Mouse (Mus musculus) midbrain, embryonic 12.5 days (tissue): Measurements from ENCODE around the gene Zc3h12d. TPM values are rescaled to one million over a fixed set of nuclear protein-coding genes. Genes with fewer than 3 reads are reported as not detected.
"Not testable (repeated sequence)": the region's sequence is repeated elsewhere in the genome, so short reads cannot be mapped to it uniquely, and the experiment has no call there.

Experiments
- ATAC-seq: fragments of 200-750 bp; cut with Nextera tagmentation; 2 replicates; pipeline ENCODE4 v1.8.0; 2017; ENCODE audit warnings: low read depth, moderate TSS enrichment, moderate library complexity; ENCODE audit not compliant: low FRiP score
- H3K27ac ChIP-seq: fragments of 300-500 bp; sonication (generic); replicated peaks from 2 replicates; pipeline ENCODE4 v1.5.1; 2016; ENCODE audit warnings: mild to moderate bottlenecking
- H3K27me3 ChIP-seq: fragments of 300-500 bp; sonication (generic); 2 replicates; pipeline ENCODE4 v1.6.1; 2016; ENCODE audit warnings: mild to moderate bottlenecking
- H3K36me3 ChIP-seq: fragments of 300-500 bp; sonication (generic); 2 replicates; pipeline ENCODE4 v1.6.1; 2016
- H3K4me1 ChIP-seq: fragments of 300-500 bp; sonication (generic); 2 replicates; pipeline ENCODE4 v1.6.1; 2016
- H3K4me2 ChIP-seq: fragments of 300-500 bp; sonication (generic); replicated peaks from 2 replicates; pipeline ENCODE4 v1.6.1; 2016; ENCODE audit warnings: mild to moderate bottlenecking, moderate library complexity
- H3K4me3 ChIP-seq: fragments of 300-500 bp; sonication (generic); 2 replicates; pipeline ENCODE4 v1.5.1; 2016; ENCODE audit warnings: mild to moderate bottlenecking
- H3K9ac ChIP-seq: fragments of 300-500 bp; sonication (generic); replicated peaks from 2 replicates; pipeline ENCODE4 v1.6.1; 2016; ENCODE audit warnings: mild to moderate bottlenecking, moderate library complexity
- H3K9me3 ChIP-seq: fragments of 300-500 bp; sonication (generic); 2 replicates; pipeline ENCODE4 v1.6.1; 2016; ENCODE audit warnings: mild to moderate bottlenecking
- WGBS: fragments of 180-500 bp; shearing (Covaris S2); methylation state at CpG from one replicate; pipeline ENCODE4 v1.1.7; 2016; 5-methylcytosine and 5-hydroxymethylcytosine counted together
- polyA plus RNA-seq: library from polyadenylated mRNA; unstranded; fragments of >200 nt; fragmentation: Nextera tagmentation; extraction: Ambion mirVana; gene quantifications from 2 replicates; pipeline ENCODE4 v1.2.1, GENCODE M21; 2016

The Zc3h12d gene
- polyA plus RNA-seq, 1 experiment from 2014 or later, result 0.08 TPM

GRCm38 (mm10) chr10:7864184-7864583 is 31.9 kb downstream of the Zc3h12d start:
- Histone ChIP-seq H3K27me3 (peaks cover 28% of the 10 kb centered on the region), H3K36me3 (no peaks in the 10 kb centered on the region), H3K4me1 (peaks cover 6% of the 10 kb centered on the region; the same call in 1 of the 2 replicates), H3K27ac (no peak overlapping the region), H3K9ac (no peak overlapping the region), H3K9me3 (no peaks in the 10 kb centered on the region), H3K4me3 (no peak overlapping the region), H3K4me2 (no peak overlapping the region)
- ATAC-seq, result no peak
- 70% methylated on average over 6 of the region's 6 CpGs for WGBS

GRCm38 (mm10) chr10:7864806-7865205 is 32.5 kb downstream of the Zc3h12d start:
- H3K36me3 ChIP-seq, result no peaks in the 10 kb centered on the region
- no peak overlapping the region for H3K27ac ChIP-seq
- no peak overlapping the region for H3K4me3 ChIP-seq
- H3K4me2 ChIP-seq, result no peak overlapping the region
- H3K27me3 ChIP-seq, result peaks cover 30% of the 10 kb centered on the region
- H3K9me3 ChIP-seq, result no peaks in the 10 kb centered on the region
- 77% methylated on average over 3 of the region's 3 CpGs for WGBS
- peaks cover 6% of the 10 kb centered on the region; the same call in 1 of the 2 replicates for H3K4me1 ChIP-seq
- no peak for ATAC-seq
- H3K9ac ChIP-seq, result no peak overlapping the region

GRCm38 (mm10) chr10:7866762-7867665 is 34.7 kb downstream of the Zc3h12d start:
- peak overlapping the region; percentile 79 for H3K4me2 ChIP-seq
- H3K9ac ChIP-seq, result peak overlapping the region; percentile 50; the same call in 1 of the 2 replicates
- no peak overlapping the region for H3K27ac ChIP-seq
- 0 out of 2 replicates have a peak, but pooled peaks have one; percentile 35 for ATAC-seq
- no peaks in the 10 kb centered on the region for H3K36me3 ChIP-seq
- peak overlapping the region; percentile 44 for H3K4me3 ChIP-seq
- H3K9me3 ChIP-seq, result no peaks in the 10 kb centered on the region
- H3K27me3 ChIP-seq, result peaks cover 30% of the 10 kb centered on the region
- H3K4me1 ChIP-seq, result peaks cover 6% of the 10 kb centered on the region; the same call in 1 of the 2 replicates
- 15% methylated on average over 50 of the region's 50 CpGs for WGBS

- Histone ChIP-seq H3K27ac (no peak overlapping the region), H3K27me3 (peaks cover 30% of the 10 kb centered on the region), H3K36me3 (no peaks in the 10 kb centered on the region), H3K9ac (peak overlapping the region; percentile 50; the same call in 1 of the 2 replicates), H3K4me1 (peaks cover 6% of the 10 kb centered on the region; the same call in 1 of the 2 replicates), H3K9me3 (no peaks in the 10 kb centered on the region), H3K4me3 (peak overlapping the region; percentile 44), H3K4me2 (peak overlapping the region; percentile 79)
- 0 out of 2 replicates have a peak, but pooled peaks have one; percentile 24 for ATAC-seq
- 20% methylated on average over 21 of the region's 21 CpGs for WGBS
These were observed 35.4 kb downstream of the Zc3h12d start for GRCm38 (mm10) chr10:7867666-7868030.

GRCm38 (mm10) chr10:7869746-7870145 is 37.5 kb downstream of the Zc3h12d start:
- Histone ChIP-seq H3K27me3 (peaks cover 30% of the 10 kb centered on the region), H3K27ac (no peak overlapping the region), H3K9me3 (no peaks in the 10 kb centered on the region), H3K9ac (no peak overlapping the region), H3K4me3 (no peak overlapping the region), H3K4me1 (peaks cover 6% of the 10 kb centered on the region; the same call in 1 of the 2 replicates), H3K4me2 (no peak overlapping the region), H3K36me3 (no peaks in the 10 kb centered on the region)
- no peak for ATAC-seq
- WGBS, result 61% methylated on average over 8 of the region's 8 CpGs

- no peak overlapping the region for H3K4me2 ChIP-seq
- 71% methylated on average over 11 of the region's 11 CpGs for WGBS
- ATAC-seq, result no peak
- no peaks in the 10 kb centered on the region for H3K9me3 ChIP-seq
- no peaks in the 10 kb centered on the region for H3K36me3 ChIP-seq
- H3K4me3 ChIP-seq, result no peak overlapping the region
- peaks cover 30% of the 10 kb centered on the region for H3K27me3 ChIP-seq
- no peak overlapping the region for H3K27ac ChIP-seq
- peaks cover 6% of the 10 kb centered on the region; the same call in 1 of the 2 replicates for H3K4me1 ChIP-seq
- H3K9ac ChIP-seq, result no peak overlapping the region
These were observed 38.5 kb downstream of the Zc3h12d start for GRCm38 (mm10) chr10:7870571-7871315.

GRCm38 (mm10) chr10:7871381-7872020 is 39.2 kb downstream of the Zc3h12d start:
- Histone ChIP-seq H3K4me3 (no peak overlapping the region), H3K9me3 (no peaks in the 10 kb centered on the region), H3K27ac (no peak overlapping the region), H3K36me3 (no peaks in the 10 kb centered on the region), H3K4me2 (no peak overlapping the region), H3K27me3 (peaks cover 25% of the 10 kb centered on the region), H3K4me1 (peaks cover 6% of the 10 kb centered on the region; the same call in 1 of the 2 replicates), H3K9ac (no peak overlapping the region)
- ATAC-seq, result no peak
- WGBS, result 83% methylated on average over 5 of the region's 5 CpGs

GRCm38 (mm10) chr10:7874194-7874593 is 41.9 kb downstream of the Zc3h12d start:
- Histone ChIP-seq H3K36me3 (no peaks in the 10 kb centered on the region), H3K9me3 (no peaks in the 10 kb centered on the region), H3K9ac (no peak overlapping the region), H3K4me1 (no peaks in the 10 kb centered on the region), H3K4me2 (no peak overlapping the region), H3K27me3 (peaks cover 1% of the 10 kb centered on the region), H3K27ac (no peak overlapping the region), H3K4me3 (no peak overlapping the region)
- no peak for ATAC-seq
- WGBS, result 87% methylated on average over 7 of the region's 7 CpGs

- ATAC-seq, H3K4me3 ChIP-seq, H3K4me2 ChIP-seq, H3K27ac ChIP-seq, H3K27me3 ChIP-seq, H3K9ac ChIP-seq, H3K9me3 ChIP-seq, H3K4me1 ChIP-seq, H3K36me3 ChIP-seq: not testable (repeated sequence)
- WGBS, result 92% methylated on average over 3 of the region's 3 CpGs
These were observed 48.0 kb downstream of the Zc3h12d start for GRCm38 (mm10) chr10:7880283-7880682.

GRCm38 (mm10) chr10:7881971-7882370 is 49.7 kb downstream of the Zc3h12d start:
- no peak overlapping the region for H3K9ac ChIP-seq
- H3K27me3 ChIP-seq, result no peaks in the 10 kb centered on the region
- 91% methylated on average over 3 of the region's 3 CpGs for WGBS
- no peak for ATAC-seq
- no peak overlapping the region for H3K27ac ChIP-seq
- H3K9me3 ChIP-seq, result no peaks in the 10 kb centered on the region
- no peak overlapping the region for H3K4me3 ChIP-seq
- H3K4me1 ChIP-seq, result no peaks in the 10 kb centered on the region
- H3K4me2 ChIP-seq, result no peak overlapping the region
- no peaks in the 10 kb centered on the region for H3K36me3 ChIP-seq

GRCm38 (mm10) chr10:7883524-7883923 is 51.3 kb downstream of the Zc3h12d start:
- Histone ChIP-seq H3K4me2 (no peak overlapping the region), H3K27me3 (no peaks in the 10 kb centered on the region), H3K4me3 (no peak overlapping the region), H3K9ac (no peak overlapping the region), H3K4me1 (no peaks in the 10 kb centered on the region), H3K9me3 (no peaks in the 10 kb centered on the region), H3K27ac (no peak overlapping the region), H3K36me3 (no peaks in the 10 kb centered on the region)
- WGBS, result 12% methylated on average over 5 of the region's 5 CpGs
- ATAC-seq, result peak; percentile 83
